Mouse (Mus musculus) midbrain, embryonic 11.5 days (tissue): Measurements from ENCODE around the gene Dazap1. TPM values are rescaled to one million over a fixed set of nuclear protein-coding genes. Genes with fewer than 3 reads are reported as not detected.
"Not testable (repeated sequence)": the region's sequence is repeated elsewhere in the genome, so short reads cannot be mapped to it uniquely, and the experiment has no call there.

Experiments
- ATAC-seq: fragments of 200-750 bp; cut with Nextera tagmentation; 2 replicates; pipeline ENCODE4 v1.8.0; 2017; ENCODE audit warnings: moderate TSS enrichment, moderate library complexity; ENCODE audit not compliant: low FRiP score
- DNase-seq: peaks from one replicate; pipeline ENCODE4 v3.0.0; 2015; ENCODE audit warnings: low spot score; ENCODE audit errors: missing footprints
- H3K27ac ChIP-seq: fragments of 300-500 bp; sonication (generic); 2 replicates; pipeline ENCODE4 v1.5.1; 2014; ENCODE audit warnings: low read depth, low read length
- H3K27me3 ChIP-seq: fragments of 300-500 bp; sonication (generic); 2 replicates; pipeline ENCODE4 v1.6.1; 2014; ENCODE audit warnings: mild to moderate bottlenecking, low read length, moderate library complexity, mixed read lengths; ENCODE audit not compliant: control insufficient read depth, insufficient read depth
- H3K36me3 ChIP-seq: fragments of 300-500 bp; sonication (generic); 2 replicates; pipeline ENCODE4 v1.6.1; 2014; ENCODE audit warnings: mild to moderate bottlenecking, low read length, moderate library complexity, mixed read lengths; ENCODE audit not compliant: control insufficient read depth, insufficient read depth
- H3K4me1 ChIP-seq: fragments of 300-500 bp; sonication (generic); 2 replicates; pipeline ENCODE4 v1.6.1; 2014; ENCODE audit warnings: low read length; ENCODE audit not compliant: control insufficient read depth, insufficient read depth
- H3K4me2 ChIP-seq: fragments of 300-500 bp; sonication (generic); 2 replicates; pipeline ENCODE4 v1.6.1; 2014; ENCODE audit warnings: mild to moderate bottlenecking, moderate library complexity
- H3K4me3 ChIP-seq: fragments of 300-500 bp; sonication (generic); 2 replicates; pipeline ENCODE4 v1.5.1; 2014; ENCODE audit warnings: low read depth, low read length
- H3K9ac ChIP-seq: fragments of 300-500 bp; sonication (generic); 2 replicates; pipeline ENCODE4 v1.6.1; 2014; ENCODE audit warnings: low read length
- H3K9me3 ChIP-seq: fragments of 300-500 bp; sonication (generic); 2 replicates; pipeline ENCODE4 v1.6.1; 2016; ENCODE audit warnings: low read length; ENCODE audit not compliant: control insufficient read depth
- WGBS: fragments of 180-500 bp; shearing (Covaris S2); extraction: QIAGEN DNeasy Blood & Tissue Kit; methylation state at CpG from one replicate; pipeline ENCODE4 v1.1.7; 2014; 5-methylcytosine and 5-hydroxymethylcytosine counted together
- polyA plus RNA-seq: library from polyadenylated mRNA; unstranded; fragments of >200 nt; fragmentation: Nextera tagmentation; extraction: Ambion mirVana; gene quantifications from 2 replicates; pipeline ENCODE4 v1.2.1, GENCODE M21; 2014

Dazap1 gene
- polyA plus RNA-seq, 1 experiment from 2014 or later = 42.6 TPM

DNA sequence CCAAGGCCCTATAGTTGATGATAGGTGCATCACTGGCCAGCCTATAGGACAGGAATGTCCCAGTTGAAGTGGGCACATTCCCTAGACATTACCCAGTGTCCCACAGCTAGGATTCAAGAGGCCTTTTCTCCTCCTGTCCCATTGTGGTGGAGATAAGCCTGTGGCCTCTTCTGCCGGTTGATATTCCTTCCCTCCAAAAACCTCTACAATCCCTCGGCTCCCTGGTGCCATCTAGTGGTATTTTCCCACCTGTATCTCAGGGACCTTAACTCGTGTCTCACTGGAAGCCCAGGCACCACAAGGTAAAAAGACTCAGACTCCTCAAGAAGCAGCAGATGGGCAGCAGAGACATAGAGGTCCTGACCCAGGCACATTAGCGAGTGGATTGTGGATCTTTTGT lies 15.7 kb upstream of the Dazap1 start:
- H3K4me1 ChIP-seq = peaks cover 17% of the 10 kb centered on the region
- peak overlapping the region; percentile 43; the same call in 1 of the 2 replicates for H3K9ac ChIP-seq
- H3K4me3 ChIP-seq = no peak overlapping the region
- H3K27me3 ChIP-seq = no peaks in the 10 kb centered on the region
- no peak overlapping the region for H3K4me2 ChIP-seq
- peak overlapping the region; percentile 37 for H3K27ac ChIP-seq
- peaks cover 27% of the 10 kb centered on the region for H3K36me3 ChIP-seq
- H3K9me3 ChIP-seq = no peaks in the 10 kb centered on the region
- DNase-seq (peak; percentile 99), ATAC-seq (peak; percentile 9; the same call in 1 of the 2 replicates)
- 0% methylated on average over 4 of the region's 4 CpGs for WGBS

DNA sequence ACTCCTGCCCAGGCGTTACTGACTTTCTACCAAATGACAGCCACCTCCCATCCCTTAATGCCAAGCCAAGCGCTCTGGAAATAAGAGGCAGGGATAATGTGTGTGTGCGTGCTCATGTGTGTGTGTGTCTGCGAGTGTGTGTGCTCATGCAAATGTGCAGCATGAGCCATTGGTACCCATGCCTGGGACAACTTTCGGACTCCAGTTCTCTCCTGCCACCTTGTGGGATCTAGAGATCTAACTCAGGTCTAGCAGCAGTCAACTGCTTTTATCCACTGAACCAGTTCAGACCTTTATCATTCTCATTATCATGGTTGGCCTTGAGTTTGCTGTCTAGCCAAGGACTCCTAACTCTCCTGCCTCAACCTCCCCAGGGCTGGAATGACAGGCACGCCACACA lies 13.4 kb upstream of the Dazap1 start:
- no peak overlapping the region for H3K4me2 ChIP-seq
- H3K36me3 ChIP-seq = peaks cover 11% of the 10 kb centered on the region
- DNase-seq (no peak), ATAC-seq (no peak)
- H3K27ac ChIP-seq = no peak overlapping the region
- no peak overlapping the region for H3K4me3 ChIP-seq
- H3K4me1 ChIP-seq = peaks cover 17% of the 10 kb centered on the region
- 55% methylated on average over 6 of the region's 6 CpGs for WGBS
- H3K9me3 ChIP-seq = no peaks in the 10 kb centered on the region
- no peaks in the 10 kb centered on the region for H3K27me3 ChIP-seq
- H3K9ac ChIP-seq = no peak overlapping the region

DNA sequence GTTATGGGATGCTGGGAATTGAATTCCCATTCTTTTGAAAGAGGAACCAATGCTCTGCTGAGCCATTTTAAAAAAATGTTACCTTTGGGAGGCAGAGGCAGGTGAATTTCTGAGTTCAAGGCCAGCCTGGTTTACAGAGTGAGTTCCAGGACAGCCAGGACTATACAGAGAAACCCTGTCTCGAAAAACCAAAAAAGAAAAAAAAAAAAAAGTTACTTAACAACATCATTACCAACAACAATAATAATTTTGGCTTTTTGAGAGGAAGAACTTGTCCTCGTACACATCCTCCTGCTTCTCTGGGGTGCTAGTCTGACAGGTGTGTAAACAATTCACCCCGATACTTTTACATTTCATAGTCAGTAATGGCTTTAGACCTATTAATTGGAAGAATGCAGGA lies 12.8 kb upstream of the Dazap1 start:
- H3K4me1 ChIP-seq = peaks cover 17% of the 10 kb centered on the region
- peak overlapping the region; percentile 63; the same call in 1 of the 2 replicates for H3K4me2 ChIP-seq
- peak; percentile 2; the same call in 1 of the 2 replicates for ATAC-seq

DNA sequence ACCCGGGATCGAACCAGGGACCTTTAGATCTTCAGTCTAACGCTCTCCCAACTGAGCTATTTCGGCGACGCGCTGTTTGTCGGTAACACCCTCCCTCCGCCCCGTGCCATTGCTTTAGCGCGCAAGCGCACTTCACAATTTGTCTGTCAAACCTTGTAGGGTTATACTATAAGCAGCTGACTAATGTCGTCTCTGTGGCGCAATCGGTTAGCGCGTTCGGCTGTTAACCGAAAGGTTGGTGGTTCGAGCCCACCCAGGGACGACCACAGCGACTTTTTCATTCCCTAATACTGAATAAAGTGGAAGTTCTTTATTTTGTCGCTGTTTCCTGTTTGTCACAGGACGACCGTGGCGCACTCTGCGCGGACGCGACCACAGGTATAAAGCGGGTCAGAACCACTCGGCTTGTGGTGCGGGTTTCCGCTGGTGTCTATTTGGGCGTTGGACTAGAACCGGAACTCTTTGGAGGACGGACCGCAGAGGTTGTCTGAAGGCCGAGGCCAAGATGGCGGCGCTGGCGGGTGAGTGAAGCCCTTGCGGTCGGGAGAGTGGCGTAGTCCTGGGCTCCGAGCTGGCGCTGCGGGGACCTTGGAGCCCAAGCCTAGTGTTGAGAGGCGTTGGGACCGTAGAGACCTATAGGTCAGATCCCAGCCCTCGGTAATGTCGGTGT lies 12.2 kb upstream of the Dazap1 start, which contains the start of gene Ndufs7:
TSS of gene Ndufs7 (plus strand) at position 151 of the 670 bp plus-strand sequence.
- peak within 1 kb of the TSS; percentile 37 for H3K27ac ChIP-seq
- ATAC-seq (peak; percentile 79), DNase-seq (peak; percentile 99)
- under 1% methylated on average over 53 of the region's 53 CpGs for WGBS
- no peaks in the 10 kb centered on the region for H3K9me3 ChIP-seq
- peaks cover 2% of the 10 kb centered on the region for H3K36me3 ChIP-seq
- H3K27me3 ChIP-seq = no peaks in the 10 kb centered on the region
- H3K4me2 ChIP-seq = peak within 1 kb of the TSS; percentile 63
- H3K4me3 ChIP-seq = peak within 1 kb of the TSS; percentile 58
- H3K9ac ChIP-seq = peak within 1 kb of the TSS; percentile 64
- H3K4me1 ChIP-seq = peaks cover 15% of the 10 kb centered on the region

More for the DNA sequence above, 12.8 kb upstream of the Dazap1 start:
- H3K36me3 ChIP-seq, H3K9me3 ChIP-seq, H3K27ac ChIP-seq, H3K27me3 ChIP-seq, DNase-seq, H3K9ac ChIP-seq: not testable (repeated sequence)
- peak overlapping the region; percentile 58; the same call in 1 of the 2 replicates for H3K4me3 ChIP-seq
- WGBS = 60% methylated on average over 3 of the region's 3 CpGs

DNA sequence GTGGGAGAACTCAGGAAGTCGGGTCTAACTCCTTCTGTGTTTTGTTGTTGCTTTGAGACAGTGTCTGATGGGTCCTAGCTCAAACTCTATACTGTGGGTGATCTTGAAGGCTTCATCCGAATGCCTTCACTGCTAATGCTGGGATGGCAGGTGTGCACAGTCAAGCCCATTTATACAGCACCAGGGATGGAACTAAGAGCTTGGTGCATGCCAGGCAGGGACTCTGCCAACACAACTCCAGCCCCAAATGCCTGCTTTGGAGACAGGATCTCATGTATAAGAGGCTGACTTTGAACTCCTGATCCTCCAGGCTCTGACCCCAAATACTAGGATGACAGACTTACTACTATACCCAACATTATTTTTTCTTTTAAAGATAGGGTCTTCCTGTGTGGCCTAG lies 11.2 kb upstream of the Dazap1 start:
- ATAC-seq = no peak
- DNase-seq = no peak
- peak overlapping the region; percentile 64 for H3K9ac ChIP-seq
- H3K36me3 ChIP-seq = peaks cover 5% of the 10 kb centered on the region
- peaks cover 13% of the 10 kb centered on the region for H3K4me1 ChIP-seq
- WGBS = 45% methylated on average over 2 of the region's 2 CpGs
- H3K4me2 ChIP-seq = peak overlapping the region; percentile 63
- no peaks in the 10 kb centered on the region for H3K9me3 ChIP-seq
- H3K27ac ChIP-seq = no peak overlapping the region
- peak overlapping the region; percentile 58 for H3K4me3 ChIP-seq
- H3K27me3 ChIP-seq = no peaks in the 10 kb centered on the region

DNA sequence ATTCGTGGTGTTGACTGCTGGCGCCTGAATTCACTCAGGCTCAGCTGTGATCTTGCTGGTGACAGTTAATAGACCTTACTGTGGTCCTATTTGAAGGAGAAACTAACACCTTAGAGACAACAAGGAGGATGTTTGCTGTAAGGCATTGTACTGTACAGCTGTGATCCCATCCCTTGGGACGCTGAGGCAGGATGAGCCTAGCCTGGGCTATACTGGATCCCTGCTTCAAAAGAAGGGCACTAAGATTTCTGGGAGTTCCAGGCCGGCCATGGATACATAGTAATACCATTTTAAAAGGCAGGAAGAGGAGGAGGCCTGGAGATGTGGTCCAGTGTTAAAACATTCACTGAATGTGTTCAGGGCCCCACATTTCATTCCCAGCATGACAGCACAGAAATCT lies 10.7 kb upstream of the Dazap1 start:
- Histone ChIP-seq H3K4me2 (peak overlapping the region; percentile 63), H3K9me3 (no peaks in the 10 kb centered on the region), H3K27ac (no peak overlapping the region), H3K4me1 (peaks cover 8% of the 10 kb centered on the region; the same call in 1 of the 2 replicates), H3K9ac (no peak overlapping the region), H3K4me3 (no peak overlapping the region), H3K36me3 (peaks cover 5% of the 10 kb centered on the region), H3K27me3 (no peaks in the 10 kb centered on the region)
- ATAC-seq (no peak), DNase-seq (no peak)
- 92% methylated on average over 4 of the region's 4 CpGs for WGBS

DNA sequence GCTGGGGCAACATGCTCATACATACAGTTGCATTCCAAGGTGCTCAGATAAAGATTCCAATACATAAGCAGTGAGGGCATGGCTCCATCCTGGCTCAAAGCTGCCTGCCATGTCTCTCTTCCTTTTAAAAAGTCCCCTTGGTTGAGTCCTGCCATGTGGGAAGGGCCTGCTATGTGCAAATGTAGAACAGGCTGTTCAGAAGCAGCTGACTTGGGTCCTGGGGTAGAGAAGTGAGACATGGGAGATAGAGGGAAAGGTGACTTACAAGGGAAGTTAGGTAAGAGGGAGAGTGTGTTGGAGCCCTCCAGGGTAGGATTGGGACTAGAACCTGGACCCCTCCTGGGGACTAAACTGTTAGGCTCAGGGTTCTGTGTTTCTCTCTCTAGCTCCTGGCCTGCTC lies 9.3 kb upstream of the Dazap1 start:
- no peaks in the 10 kb centered on the region for H3K27me3 ChIP-seq
- H3K4me3 ChIP-seq = no peak overlapping the region
- H3K9me3 ChIP-seq = no peaks in the 10 kb centered on the region
- no peak overlapping the region for H3K4me2 ChIP-seq
- peaks cover 5% of the 10 kb centered on the region for H3K36me3 ChIP-seq
- no peak for ATAC-seq
- no peak overlapping the region for H3K9ac ChIP-seq
- DNase-seq = no peak
- H3K27ac ChIP-seq = no peak overlapping the region
- H3K4me1 ChIP-seq = peaks cover 11% of the 10 kb centered on the region

DNA sequence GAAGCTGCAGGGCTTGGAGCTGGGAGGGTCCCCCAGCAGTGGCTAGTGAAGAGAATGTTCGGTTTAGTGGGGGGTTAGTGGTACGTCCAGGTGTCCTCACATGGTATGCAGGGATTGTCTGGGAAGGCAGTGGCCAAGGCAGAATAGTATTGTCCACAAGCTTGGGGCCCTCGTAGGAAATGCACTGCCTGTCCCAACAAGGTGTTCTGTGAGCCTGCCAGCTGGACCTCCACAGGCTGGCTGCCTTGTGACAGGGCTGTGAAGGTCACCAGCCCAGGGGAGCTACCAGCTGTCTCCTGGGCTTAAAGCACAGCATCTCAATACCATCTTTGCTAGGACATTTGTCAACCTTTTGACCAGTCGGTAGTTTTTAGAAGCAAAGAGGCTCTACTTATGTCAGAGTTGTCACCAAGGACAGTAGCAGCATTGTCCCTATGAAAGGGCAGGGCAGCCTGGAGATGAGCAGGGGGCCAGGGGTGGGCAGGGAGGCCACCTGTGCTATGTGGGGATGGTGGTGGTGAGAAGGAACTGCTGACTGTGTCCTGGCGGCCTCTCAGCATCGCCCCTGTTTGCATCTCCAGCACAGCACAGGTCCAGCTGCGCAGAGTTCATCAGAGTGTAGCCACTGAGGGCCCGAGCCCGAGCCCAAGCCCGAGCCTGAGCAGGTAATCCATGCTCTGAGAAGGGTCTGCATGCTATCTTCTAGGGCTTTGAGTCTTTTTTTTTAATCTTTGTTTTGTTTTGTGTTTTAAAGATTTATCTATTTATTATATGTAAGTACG lies 8.6 kb upstream of the Dazap1 start:
- Histone ChIP-seq H3K9me3 (no peaks in the 10 kb centered on the region), H3K4me3 (no peak overlapping the region), H3K4me1 (peaks cover 11% of the 10 kb centered on the region), H3K27ac (no peak overlapping the region), H3K9ac (no peak overlapping the region), H3K27me3 (no peaks in the 10 kb centered on the region), H3K36me3 (peaks cover 7% of the 10 kb centered on the region), H3K4me2 (no peak overlapping the region)
- DNase-seq (no peak), ATAC-seq (no peak)
- WGBS = 91% methylated on average over 11 of the region's 11 CpGs

DNA sequence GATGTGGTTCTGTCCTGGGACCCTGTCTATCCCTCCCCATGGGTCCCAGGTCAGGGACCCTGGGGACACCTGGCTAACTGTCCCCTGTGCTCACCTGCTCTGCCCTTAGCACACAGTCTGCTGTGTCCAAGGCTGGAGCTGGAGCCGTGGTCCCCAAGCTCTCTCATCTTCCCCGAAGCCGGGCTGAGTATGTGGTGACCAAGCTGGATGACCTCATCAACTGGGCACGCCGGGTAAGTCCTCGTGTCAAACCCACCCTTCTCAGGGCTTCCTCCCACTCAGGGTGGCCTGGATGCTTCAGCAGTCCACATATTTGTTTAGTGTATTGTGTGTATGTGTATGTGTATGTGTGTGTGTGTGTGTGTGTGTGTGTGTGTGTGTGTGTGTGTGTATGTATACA lies 7.7 kb upstream of the Dazap1 start:
- peaks cover 9% of the 10 kb centered on the region for H3K36me3 ChIP-seq
- H3K27me3 ChIP-seq = no peaks in the 10 kb centered on the region
- H3K4me2 ChIP-seq = no peak overlapping the region
- ATAC-seq (no peak), DNase-seq (no peak)
- H3K27ac ChIP-seq = no peak overlapping the region
- peaks cover 11% of the 10 kb centered on the region for H3K4me1 ChIP-seq
- 91% methylated on average over 6 of the region's 6 CpGs for WGBS
- H3K4me3 ChIP-seq = no peak overlapping the region
- H3K9ac ChIP-seq = no peak overlapping the region
- no peaks in the 10 kb centered on the region for H3K9me3 ChIP-seq
